Mouse (Mus musculus) kidney, embryonic 14.5 days (tissue): ENCODE data around the gene Zcchc12. TPM values are rescaled to one million over a fixed set of nuclear protein-coding genes. Genes with fewer than 3 reads are reported as not detected.

ENCODE experiments used
- ATAC-seq: fragments of 200-750 bp; cut with Nextera tagmentation; 2 replicates; pipeline ENCODE4 v1.8.0; 2017; ENCODE audit warnings: moderate number of reproducible peaks, mild to moderate bottlenecking, moderate TSS enrichment, moderate library complexity; ENCODE audit not compliant: low FRiP score, low TSS enrichment
- H3K27ac ChIP-seq: fragments of 300-500 bp; sonication (generic); 2 replicates; pipeline ENCODE4 v1.5.1; 2014; ENCODE audit warnings: low read depth, mild to moderate bottlenecking, low read length, moderate library complexity, mixed read lengths
- H3K27me3 ChIP-seq: fragments of 300-500 bp; sonication (generic); 2 replicates; pipeline ENCODE4 v1.6.1; 2014; ENCODE audit warnings: mild to moderate bottlenecking, low read length; ENCODE audit not compliant: control insufficient read depth, insufficient read depth
- H3K36me3 ChIP-seq: fragments of 300-500 bp; sonication (generic); 2 replicates; pipeline ENCODE4 v1.6.1; 2014; ENCODE audit warnings: low read length, mixed read lengths; ENCODE audit not compliant: control insufficient read depth, insufficient read depth
- H3K4me1 ChIP-seq: fragments of 300-500 bp; sonication (generic); 2 replicates; pipeline ENCODE4 v1.6.1; 2014; ENCODE audit warnings: low read length, mixed read lengths; ENCODE audit not compliant: control insufficient read depth, insufficient read depth
- H3K4me2 ChIP-seq: fragments of 300-500 bp; sonication (generic); replicated peaks from 2 replicates; pipeline ENCODE4 v1.6.1; 2014; ENCODE audit warnings: low read depth, mild to moderate bottlenecking, low read length
- H3K4me3 ChIP-seq: fragments of 300-500 bp; sonication (generic); 2 replicates; pipeline ENCODE4 v1.5.1; 2014; ENCODE audit warnings: mild to moderate bottlenecking, low read length
- H3K9ac ChIP-seq: fragments of 300-500 bp; sonication (generic); 2 replicates; pipeline ENCODE4 v1.6.1; 2014; ENCODE audit warnings: low read depth, mild to moderate bottlenecking, low read length, moderate library complexity
- H3K9me3 ChIP-seq: fragments of 300-500 bp; sonication (generic); 2 replicates; pipeline ENCODE4 v1.6.1; 2016; ENCODE audit warnings: low read length; ENCODE audit not compliant: control insufficient read depth
- WGBS: fragments of 180-500 bp; shearing (Covaris S2); extraction: QIAGEN DNeasy Blood & Tissue Kit; methylation state at CpG from one replicate; pipeline ENCODE4 v1.1.7; 2014; 5-methylcytosine and 5-hydroxymethylcytosine counted together
- polyA plus RNA-seq: library from polyadenylated mRNA; unstranded; fragments of >200 nt; fragmentation: Nextera tagmentation; extraction: Ambion mirVana; gene quantifications from 2 replicates; pipeline ENCODE4 v1.2.1, GENCODE M21; 2014

The Zcchc12 gene
- polyA plus RNA-seq, 1 experiment from 2014 or later = 4.8 TPM

DNA sequence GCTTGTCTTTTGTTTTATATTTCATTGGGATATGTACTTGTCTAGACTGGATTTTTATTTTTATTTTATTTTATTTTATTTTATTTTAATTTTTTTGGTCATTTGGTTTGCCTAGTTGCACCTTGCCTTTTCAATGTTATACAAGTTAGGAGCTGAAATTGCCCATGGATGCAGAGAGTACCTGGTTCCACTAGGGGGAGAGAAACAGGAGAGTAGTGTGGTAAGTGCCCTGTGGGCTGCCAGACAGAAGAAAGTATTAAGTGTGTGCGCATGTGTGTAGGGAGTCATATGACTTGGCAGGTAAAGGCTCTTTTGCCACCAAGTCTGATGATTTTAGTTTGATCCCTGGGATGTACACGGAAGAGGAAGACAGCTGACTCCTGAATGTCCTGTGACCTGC, 13.8 kb downstream of the Zcchc12 start:
- no peaks in the 10 kb centered on the region for H3K4me1 ChIP-seq

DNA sequence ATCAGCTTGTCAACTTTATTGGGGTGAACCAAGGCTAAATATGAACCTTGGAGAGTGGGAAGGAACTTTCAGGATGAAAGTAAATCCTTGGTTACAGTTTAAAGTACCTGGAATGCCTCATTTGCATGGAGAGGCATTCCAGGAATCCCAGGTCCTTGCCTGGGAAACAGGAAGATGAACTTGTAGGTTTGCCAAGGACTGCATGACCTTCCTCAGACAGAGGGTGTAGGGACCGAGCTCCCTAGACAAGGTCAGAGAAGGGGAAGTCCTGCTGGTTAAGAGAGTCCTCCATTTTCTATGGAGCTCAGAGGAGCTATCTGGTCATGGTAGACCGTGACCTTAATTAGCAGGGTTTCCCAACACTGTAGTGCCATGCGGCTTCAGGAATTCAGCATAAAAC, 15.5 kb downstream of the Zcchc12 start:
- Histone ChIP-seq H3K9me3 (no peaks in the 10 kb centered on the region), H3K4me1 (no peaks in the 10 kb centered on the region), H3K9ac (no peak overlapping the region), H3K27ac (no peak overlapping the region), H3K4me2 (no peak overlapping the region), H3K4me3 (no peak overlapping the region), H3K36me3 (no peaks in the 10 kb centered on the region), H3K27me3 (no peaks in the 10 kb centered on the region)
- 84% methylated on average over 3 of the region's 3 CpGs for WGBS
- no peak for ATAC-seq

More for the DNA sequence above, 13.8 kb downstream of the Zcchc12 start:
- H3K36me3 ChIP-seq = no peaks in the 10 kb centered on the region
- 70% methylated on average over 2 of the region's 2 CpGs for WGBS
- H3K9me3 ChIP-seq = no peaks in the 10 kb centered on the region
- no peak overlapping the region for H3K4me2 ChIP-seq
- no peak overlapping the region for H3K9ac ChIP-seq
- H3K4me3 ChIP-seq = no peak overlapping the region
- ATAC-seq = no peak
- no peaks in the 10 kb centered on the region for H3K27me3 ChIP-seq
- no peak overlapping the region for H3K27ac ChIP-seq

DNA sequence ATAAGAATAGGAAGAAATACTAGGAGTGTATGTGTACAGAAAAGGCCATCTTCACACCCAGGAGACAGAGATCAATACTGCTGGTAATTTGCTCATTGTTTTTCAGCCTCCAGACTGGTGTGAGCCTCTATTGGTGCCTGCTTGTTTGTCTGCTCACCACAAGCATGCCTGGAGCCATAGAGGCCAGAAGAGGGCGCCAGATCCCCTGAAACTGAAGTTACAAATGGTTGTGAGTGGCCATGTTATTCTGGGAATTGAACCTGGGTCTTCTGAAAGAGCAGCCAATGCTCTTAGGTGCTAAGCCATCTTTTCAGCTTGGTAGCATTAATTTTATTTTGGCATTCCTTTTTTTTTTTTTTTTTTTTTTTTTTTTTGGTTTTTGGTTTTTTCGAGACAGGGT, 25.7 kb downstream of the Zcchc12 start:
- H3K9ac ChIP-seq = no peak overlapping the region
- H3K4me1 ChIP-seq = no peaks in the 10 kb centered on the region
- H3K36me3 ChIP-seq = no peaks in the 10 kb centered on the region
- no peaks in the 10 kb centered on the region for H3K9me3 ChIP-seq
- H3K4me3 ChIP-seq = no peak overlapping the region
- no peak overlapping the region for H3K4me2 ChIP-seq
- H3K27me3 ChIP-seq = no peaks in the 10 kb centered on the region
- WGBS = 48% methylated on average over 2 of the region's 2 CpGs
- H3K27ac ChIP-seq = no peak overlapping the region
- no peak for ATAC-seq

DNA sequence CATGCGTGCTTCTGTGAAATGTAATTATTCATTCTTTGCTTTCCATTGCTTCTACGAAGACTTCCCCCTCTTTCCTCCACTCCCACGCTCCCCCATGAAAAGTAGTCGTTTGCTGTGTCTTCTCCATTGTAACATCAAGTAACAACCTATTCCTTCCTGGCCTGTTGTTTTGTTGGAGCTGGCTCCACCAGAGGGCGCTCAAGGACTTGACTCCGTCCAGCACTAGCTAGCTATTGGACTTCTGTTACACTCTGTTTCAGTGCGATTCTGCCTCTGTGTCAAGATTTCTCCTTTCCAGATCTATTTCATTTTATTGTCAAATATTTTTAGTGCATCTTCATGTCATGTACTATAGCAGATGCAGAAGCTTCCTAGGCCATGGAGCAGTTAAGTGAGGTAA, 30.1 kb downstream of the Zcchc12 start:
- 17% methylated on average over 7 of the region's 7 CpGs for WGBS
- no peak overlapping the region for H3K27ac ChIP-seq
- H3K9me3 ChIP-seq = no peaks in the 10 kb centered on the region
- no peak overlapping the region for H3K9ac ChIP-seq
- no peak overlapping the region for H3K4me2 ChIP-seq
- H3K36me3 ChIP-seq = no peaks in the 10 kb centered on the region
- no peaks in the 10 kb centered on the region for H3K4me1 ChIP-seq
- H3K4me3 ChIP-seq = no peak overlapping the region
- ATAC-seq = 0 out of 2 replicates have a peak, but pooled peaks have one; percentile 28
- no peaks in the 10 kb centered on the region for H3K27me3 ChIP-seq

DNA sequence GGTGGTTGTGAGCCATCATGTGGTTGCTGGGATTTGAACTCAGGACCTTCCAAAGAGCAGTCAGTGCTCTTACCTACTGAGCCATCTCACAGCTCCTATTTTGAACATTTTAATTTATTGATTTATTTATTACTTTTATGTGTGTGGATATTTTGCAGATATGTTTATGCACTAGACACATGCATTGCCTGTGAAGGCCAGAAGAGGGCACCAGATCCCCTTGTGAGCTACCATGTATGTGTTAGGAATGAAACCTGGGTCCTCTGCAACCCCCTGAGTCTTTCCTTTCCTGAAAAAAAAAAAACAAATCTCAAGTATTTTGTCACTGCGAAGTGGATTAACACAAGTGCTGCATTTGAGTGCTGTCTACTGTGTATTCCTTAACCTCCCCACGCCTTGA, 30.9 kb downstream of the Zcchc12 start:
- no peaks in the 10 kb centered on the region for H3K9me3 ChIP-seq
- no peak for ATAC-seq
- no peaks in the 10 kb centered on the region for H3K4me1 ChIP-seq
- no peaks in the 10 kb centered on the region for H3K36me3 ChIP-seq
- 47% methylated on average over 2 of the region's 2 CpGs for WGBS
- no peak overlapping the region for H3K9ac ChIP-seq
- no peak overlapping the region for H3K4me2 ChIP-seq
- H3K4me3 ChIP-seq = no peak overlapping the region
- no peaks in the 10 kb centered on the region for H3K27me3 ChIP-seq
- no peak overlapping the region for H3K27ac ChIP-seq

DNA sequence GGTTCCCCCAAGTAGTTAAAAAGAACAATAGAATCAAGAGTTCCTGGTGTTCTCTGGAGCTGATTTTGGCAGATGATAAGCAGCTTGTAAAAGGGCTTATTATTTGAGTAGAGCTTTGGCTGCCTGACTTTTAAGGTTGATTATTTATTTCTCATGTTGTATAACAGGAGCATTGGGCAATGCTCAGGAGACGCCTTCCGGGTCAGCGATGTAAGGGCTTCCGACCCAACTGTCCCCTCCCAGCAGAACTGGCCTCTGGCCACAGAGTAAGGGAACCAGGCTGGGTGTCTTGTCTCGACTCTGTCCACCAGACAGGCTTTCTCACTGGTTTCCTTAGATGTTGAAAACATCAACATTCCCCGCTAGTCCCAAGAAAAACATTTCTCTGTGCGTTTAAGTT, 33.2 kb downstream of the Zcchc12 start:
- H3K9ac ChIP-seq = no peak overlapping the region
- no peak overlapping the region for H3K27ac ChIP-seq
- H3K4me2 ChIP-seq = no peak overlapping the region
- H3K4me1 ChIP-seq = no peaks in the 10 kb centered on the region
- H3K4me3 ChIP-seq = no peak overlapping the region
- no peaks in the 10 kb centered on the region for H3K36me3 ChIP-seq
- H3K9me3 ChIP-seq = no peaks in the 10 kb centered on the region
- WGBS = 54% methylated on average over 7 of the region's 7 CpGs
- ATAC-seq = no peak
- H3K27me3 ChIP-seq = no peaks in the 10 kb centered on the region

DNA sequence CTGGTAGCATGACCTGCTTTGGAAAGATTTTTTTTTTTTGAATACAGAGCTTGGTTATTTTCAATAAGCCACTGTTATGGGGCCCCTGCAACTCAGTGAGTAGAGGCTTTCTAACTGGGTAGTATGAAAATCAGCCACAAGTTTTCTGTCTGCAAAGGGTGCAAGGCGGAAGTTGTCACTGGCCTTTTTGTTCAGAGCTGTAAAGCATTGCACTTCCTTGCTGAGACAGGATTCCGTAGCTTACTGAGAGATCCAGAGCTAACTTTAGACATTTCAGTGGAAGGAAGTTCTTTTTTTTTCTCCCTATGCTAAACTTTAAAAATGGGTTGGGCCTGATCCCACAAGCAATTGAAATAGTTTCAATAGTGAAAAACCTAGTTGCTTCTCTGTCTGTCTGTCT, 33.6 kb downstream of the Zcchc12 start:
- H3K9ac ChIP-seq = no peak overlapping the region
- WGBS = 66% methylated on average over 2 of the region's 2 CpGs
- H3K36me3 ChIP-seq = no peaks in the 10 kb centered on the region
- H3K27ac ChIP-seq = no peak overlapping the region
- H3K9me3 ChIP-seq = no peaks in the 10 kb centered on the region
- H3K4me3 ChIP-seq = no peak overlapping the region
- ATAC-seq = no peak
- no peak overlapping the region for H3K4me2 ChIP-seq
- H3K4me1 ChIP-seq = no peaks in the 10 kb centered on the region
- no peaks in the 10 kb centered on the region for H3K27me3 ChIP-seq

DNA sequence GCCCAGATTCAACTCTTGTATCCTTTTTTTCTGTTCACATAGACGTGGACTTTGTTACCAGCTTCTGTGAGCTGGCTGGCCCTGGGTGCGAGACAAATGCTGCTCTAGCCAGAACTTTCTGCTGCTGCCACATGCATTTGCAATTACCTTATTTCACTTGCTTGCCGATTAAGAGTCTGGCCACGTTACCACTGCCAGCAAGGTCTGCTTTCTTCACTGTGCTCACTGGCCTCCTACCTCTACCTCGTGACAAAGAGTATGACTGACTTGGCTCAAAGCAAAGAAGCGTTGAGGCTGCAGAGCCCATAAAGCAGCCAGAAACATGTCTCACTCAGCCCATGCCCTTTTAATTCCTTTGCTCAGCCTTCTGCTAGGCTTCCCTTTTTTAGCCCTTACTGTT, 39.9 kb downstream of the Zcchc12 start:
- H3K4me3 ChIP-seq = no peak overlapping the region
- H3K4me1 ChIP-seq = no peaks in the 10 kb centered on the region
- no peak overlapping the region for H3K27ac ChIP-seq
- H3K4me2 ChIP-seq = no peak overlapping the region
- WGBS = 84% methylated on average over 6 of the region's 6 CpGs
- H3K36me3 ChIP-seq = no peaks in the 10 kb centered on the region
- no peaks in the 10 kb centered on the region for H3K27me3 ChIP-seq
- H3K9me3 ChIP-seq = no peaks in the 10 kb centered on the region
- no peak overlapping the region for H3K9ac ChIP-seq
- ATAC-seq = no peak
